Mouse (Mus musculus): ENCODE data around the gene Tbc1d17. TPM values are rescaled to one million over a fixed set of nuclear protein-coding genes. Genes with fewer than 3 reads are reported as not detected.

Gene Tbc1d17
- total RNA-seq, 2 experiments from 2014 or later, result 64.4 to 67.5 TPM

DNA sequence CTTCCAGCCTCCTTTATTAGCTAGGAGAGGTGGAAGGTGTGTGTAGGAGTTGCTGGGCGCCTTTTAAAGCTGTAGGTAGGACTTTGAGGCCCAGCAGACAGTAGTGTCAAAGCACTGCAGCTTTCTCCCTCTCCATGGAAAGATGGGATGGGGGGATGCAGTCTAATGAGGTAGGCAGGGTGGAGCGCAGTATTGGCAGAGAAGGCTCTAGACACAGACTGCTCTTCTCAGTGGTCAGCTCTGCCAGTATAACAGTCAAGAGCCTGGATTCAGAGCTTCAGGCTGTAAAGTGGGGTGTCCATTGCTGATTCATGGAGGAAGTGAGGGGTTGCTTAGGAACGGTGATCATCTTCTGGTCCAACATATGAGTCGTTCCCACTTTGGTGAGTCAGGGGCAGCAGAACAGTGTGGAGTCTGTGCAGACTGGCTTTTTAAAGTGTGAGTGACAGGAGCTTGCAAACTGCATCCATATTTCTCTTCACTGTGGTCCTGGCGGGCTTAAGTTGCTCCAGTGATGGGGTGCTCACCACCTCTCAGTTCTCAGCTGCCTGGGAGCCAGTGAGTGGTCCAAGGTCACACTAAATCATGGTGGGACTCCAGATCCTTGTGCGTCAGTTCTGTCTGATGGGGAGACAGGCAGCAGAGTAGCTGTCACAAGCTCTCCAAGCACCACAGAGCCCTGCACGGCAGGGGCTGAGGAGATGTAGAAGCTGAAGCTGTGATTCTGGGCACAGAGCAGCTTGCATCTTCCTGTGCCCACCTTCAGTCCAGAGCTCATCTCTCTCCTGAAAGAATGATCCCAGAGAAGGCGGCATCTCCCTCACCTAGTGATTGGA lies 2.1 kb upstream of the Tbc1d17 start:
- no peak for TF ChIP-seq CTCF (IDR thresholded peaks at IDR 0.05)
- peak overlapping the region; percentile 99 for H3K27ac ChIP-seq
- H3K4me3 ChIP-seq, result peak overlapping the region; percentile 68
- intact Hi-C loops (cut with DNase I), result loop anchor here (10.0 kb wide), 1 partner anchor 274 kb away; the partner anchor contains the start of genes Rpl13a and Rps11
- no peak for DNase-seq (ENCODE audit: extremely low spot score in 1 of 2, low spot score in 2 of 2)

DNA sequence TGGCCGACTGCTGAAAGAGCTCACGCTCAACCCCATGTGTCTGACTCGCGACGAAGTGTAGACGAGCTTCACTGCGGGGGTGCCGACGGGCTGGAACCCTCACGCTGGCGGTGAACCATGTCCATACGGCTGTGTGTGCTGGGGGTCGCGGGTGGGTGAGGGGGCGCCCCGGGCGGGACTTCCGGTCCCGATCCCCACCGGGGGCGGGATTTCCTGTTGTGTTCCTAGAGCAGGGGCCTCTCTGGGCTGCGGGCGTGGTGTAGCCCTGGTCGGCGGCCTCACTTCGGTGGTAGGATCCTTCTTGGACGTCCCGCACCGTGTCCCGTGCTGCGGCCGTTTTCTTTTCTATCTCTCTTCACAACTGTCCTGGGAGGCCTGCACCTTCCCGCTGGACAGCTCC lies 1.3 kb upstream of the Tbc1d17 start:
- no peak; the same call in 1 of the 2 replicates for TF ChIP-seq CTCF (IDR thresholded peaks at IDR 0.05)
- DNase-seq (ENCODE audit: extremely low spot score in 1 of 2, low spot score in 2 of 2), result peak; percentile 74 to 78
- intact Hi-C loops (cut with DNase I), result loop anchor here (10.0 kb wide), 1 partner anchor 275 kb away; the partner anchor contains the start of genes Rpl13a and Rps11
- peak overlapping the region; percentile 99 for H3K27ac ChIP-seq
- peak overlapping the region; percentile 68 for H3K4me3 ChIP-seq

DNA sequence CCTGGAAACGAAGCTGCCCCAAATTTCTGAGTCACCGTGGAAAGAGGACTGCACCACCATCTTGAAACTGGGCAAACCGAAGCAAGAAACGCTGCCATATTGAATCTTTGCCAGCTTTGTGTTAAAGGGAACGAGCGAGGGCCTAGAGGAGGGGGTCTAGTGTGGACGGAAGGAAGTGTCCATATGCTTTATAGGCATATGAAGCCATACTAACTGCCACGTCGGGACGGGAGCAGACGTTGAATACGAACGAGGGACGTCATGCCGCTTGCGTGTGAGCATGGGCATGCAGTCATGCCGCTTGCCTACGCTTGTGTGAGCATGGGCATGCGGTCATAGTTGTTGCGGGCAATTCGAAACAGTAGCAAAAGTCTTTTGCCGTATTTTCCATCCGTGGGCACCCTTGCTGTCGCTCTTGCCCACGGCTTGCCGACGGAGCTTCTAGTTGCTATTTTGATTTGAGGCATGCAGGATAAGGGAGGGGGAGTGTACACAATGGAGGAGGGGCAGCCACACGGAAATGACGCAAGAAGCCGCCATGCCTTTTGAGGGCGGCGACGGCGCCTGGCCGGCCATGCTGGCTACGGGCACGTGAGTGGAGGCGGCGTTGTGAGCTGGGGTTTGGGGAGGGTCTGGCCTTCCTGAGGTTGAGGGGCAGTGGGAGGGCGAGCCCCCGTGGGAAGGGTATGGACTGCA lies 685 bp upstream of the Tbc1d17 start:
- TF ChIP-seq CTCF (IDR thresholded peaks at IDR 0.05), result no peak
- H3K27ac ChIP-seq, result peak overlapping the region; percentile 99
- DNase-seq (ENCODE audit: extremely low spot score in 1 of 2, low spot score in 2 of 2), result peak; percentile 87 to 89
- peak overlapping the region; percentile 68 for H3K4me3 ChIP-seq
- intact Hi-C loops (cut with DNase I), result loop anchor here (1.0 to 10.0 kb wide), 3 partner anchors 31 to 275 kb away; partner anchors contain the start of genes Med25, Rpl13a and Rps11

DNA sequence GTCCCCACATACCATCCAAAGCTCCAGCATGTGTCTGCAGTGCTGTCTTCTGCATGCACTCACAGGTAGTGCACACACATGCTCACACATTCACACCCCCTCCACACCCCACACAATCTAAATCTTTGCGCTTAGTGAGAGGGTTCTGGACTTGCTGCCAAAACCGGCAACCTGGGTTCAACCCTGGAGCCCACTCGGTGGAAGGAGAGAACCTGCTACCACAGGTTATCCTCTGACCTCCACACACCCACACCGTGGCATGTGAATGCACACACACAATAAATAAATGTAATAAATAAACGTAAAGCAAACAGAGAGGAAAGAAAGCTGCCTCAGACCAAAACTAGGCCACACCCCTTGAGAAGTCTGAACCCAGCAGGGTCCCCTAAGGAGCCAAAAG lies 1.1 kb downstream of the Tbc1d17 start:
- Histone ChIP-seq H3K27ac (no peak overlapping the region; the same call in 1 of the 2 replicates), H3K4me3 (peak overlapping the region; percentile 68)
- no peak for TF ChIP-seq CTCF (IDR thresholded peaks at IDR 0.05)
- intact Hi-C loops (cut with DNase I), result loop anchor here (2.0 kb wide), 1 partner anchor 29 kb away; no protein-coding TSS in a partner anchor
- DNase-seq (ENCODE audit: extremely low spot score in 1 of 2, low spot score in 2 of 2), result no peak

DNA sequence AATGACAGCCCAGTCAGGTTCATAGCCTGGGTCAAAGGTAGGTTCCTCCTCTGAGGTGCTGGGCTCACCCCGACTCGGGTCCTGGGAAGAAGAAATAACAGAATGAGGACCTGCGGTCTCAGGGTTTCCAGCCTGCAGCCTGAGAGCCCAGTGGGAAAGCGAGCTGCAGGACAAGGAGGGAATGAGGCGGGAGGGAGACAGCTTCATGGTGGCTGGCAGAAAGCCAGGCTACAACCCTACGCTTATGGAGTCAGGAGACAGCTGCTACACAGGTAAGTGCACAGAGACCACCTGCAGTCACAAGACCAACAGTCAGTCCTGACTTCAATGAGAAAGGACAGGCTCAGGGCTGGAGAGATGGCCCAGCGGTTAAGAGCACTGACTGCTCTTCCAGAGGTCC lies 2.1 kb downstream of the Tbc1d17 start:
- intact Hi-C loops (cut with DNase I), result no loop called here
- Histone ChIP-seq H3K4me3 (no peak overlapping the region), H3K27ac (no peak overlapping the region)
- no peak for DNase-seq (ENCODE audit: extremely low spot score in 1 of 2, low spot score in 2 of 2)
- no peak for TF ChIP-seq CTCF (IDR thresholded peaks at IDR 0.05)

DNA sequence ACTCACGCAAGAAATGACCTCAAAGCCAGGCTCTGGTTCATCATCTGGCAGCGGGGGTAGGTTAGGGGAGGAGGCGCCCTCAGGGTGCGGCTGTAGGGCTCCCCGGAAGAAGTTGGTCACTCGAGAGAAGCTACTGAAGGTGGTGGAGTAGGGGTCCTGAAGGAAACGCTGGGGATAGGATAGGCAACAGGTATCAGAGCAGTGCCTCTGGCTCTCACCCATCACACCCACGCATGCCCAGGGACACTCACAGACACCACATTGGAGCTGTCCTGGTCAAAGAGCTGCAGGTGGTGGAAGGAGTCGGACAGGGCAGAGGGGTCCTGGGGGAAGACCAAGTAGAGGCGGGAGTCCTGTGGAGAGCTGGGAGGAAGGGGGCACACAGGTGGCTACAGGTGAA lies 3.9 kb downstream of the Tbc1d17 start:
- intact Hi-C loops (cut with DNase I), result no loop called here
- no peak overlapping the region for H3K4me3 ChIP-seq
- no peak overlapping the region for H3K27ac ChIP-seq
- TF ChIP-seq CTCF (IDR thresholded peaks at IDR 0.05), result no peak
- DNase-seq (ENCODE audit: extremely low spot score in 1 of 2, low spot score in 2 of 2), result no peak

DNA sequence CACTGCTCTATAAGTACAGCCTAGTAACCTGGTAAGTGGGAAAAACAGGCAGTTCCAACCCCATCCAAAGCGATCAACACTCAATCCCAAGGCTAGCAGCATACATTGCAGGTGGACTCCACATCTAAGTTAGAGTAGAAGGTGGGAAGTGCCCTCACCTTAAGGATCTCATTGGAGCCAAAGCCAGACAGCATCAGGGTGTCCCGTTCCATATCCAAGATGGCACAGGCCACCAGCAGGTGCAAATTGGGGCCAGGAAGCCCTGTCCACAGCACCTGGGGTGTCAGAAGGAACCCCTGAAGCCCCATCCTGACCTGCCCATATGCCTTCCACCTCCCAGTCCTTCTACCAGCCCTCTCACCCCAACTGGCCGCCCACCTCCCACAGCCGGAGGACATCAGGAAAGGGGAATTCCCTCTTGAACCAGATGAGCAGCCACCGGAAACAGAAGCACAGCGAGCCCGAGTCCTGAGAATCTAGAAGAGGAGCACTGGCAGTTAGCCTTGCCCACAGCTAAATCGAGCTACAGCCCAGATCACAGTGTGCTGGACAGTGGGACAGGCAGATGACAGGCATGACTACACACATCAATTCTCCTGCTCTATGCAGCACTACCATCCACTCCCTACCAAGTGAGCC lies 6.9 kb downstream of the Tbc1d17 start:
- no peak for DNase-seq (ENCODE audit: extremely low spot score in 1 of 2, low spot score in 2 of 2)
- TF ChIP-seq CTCF (IDR thresholded peaks at IDR 0.05), result no peak
- intact Hi-C loops (cut with DNase I), result no loop called here
- H3K27ac ChIP-seq, result no peak overlapping the region
- no peak overlapping the region for H3K4me3 ChIP-seq

DNA sequence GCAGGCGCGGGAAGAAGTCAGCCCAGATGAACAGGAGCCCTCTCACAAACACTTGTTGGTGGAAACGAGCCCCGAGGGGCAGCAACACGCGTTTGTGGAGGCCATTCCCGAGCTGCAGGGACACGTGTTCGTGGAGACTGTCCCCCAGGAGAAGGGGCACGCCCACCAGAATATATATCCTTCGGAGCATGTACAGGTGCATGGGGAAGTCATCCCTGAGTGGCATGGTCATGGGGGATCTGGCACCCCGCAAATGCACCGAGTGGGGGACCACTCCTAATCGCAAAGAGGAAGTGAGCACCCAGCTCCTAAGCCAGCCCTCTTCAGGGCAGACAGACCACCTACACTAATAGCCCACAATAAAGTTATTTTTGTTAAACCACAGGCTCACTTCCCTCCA lies 8.5 kb downstream of the Tbc1d17 start:
- no peak for TF ChIP-seq CTCF (IDR thresholded peaks at IDR 0.05)
- H3K4me3 ChIP-seq, result no peak overlapping the region
- H3K27ac ChIP-seq, result no peak overlapping the region
- DNase-seq (ENCODE audit: extremely low spot score in 1 of 2, low spot score in 2 of 2), result no peak
- intact Hi-C loops (cut with DNase I), result no loop called here

DNA sequence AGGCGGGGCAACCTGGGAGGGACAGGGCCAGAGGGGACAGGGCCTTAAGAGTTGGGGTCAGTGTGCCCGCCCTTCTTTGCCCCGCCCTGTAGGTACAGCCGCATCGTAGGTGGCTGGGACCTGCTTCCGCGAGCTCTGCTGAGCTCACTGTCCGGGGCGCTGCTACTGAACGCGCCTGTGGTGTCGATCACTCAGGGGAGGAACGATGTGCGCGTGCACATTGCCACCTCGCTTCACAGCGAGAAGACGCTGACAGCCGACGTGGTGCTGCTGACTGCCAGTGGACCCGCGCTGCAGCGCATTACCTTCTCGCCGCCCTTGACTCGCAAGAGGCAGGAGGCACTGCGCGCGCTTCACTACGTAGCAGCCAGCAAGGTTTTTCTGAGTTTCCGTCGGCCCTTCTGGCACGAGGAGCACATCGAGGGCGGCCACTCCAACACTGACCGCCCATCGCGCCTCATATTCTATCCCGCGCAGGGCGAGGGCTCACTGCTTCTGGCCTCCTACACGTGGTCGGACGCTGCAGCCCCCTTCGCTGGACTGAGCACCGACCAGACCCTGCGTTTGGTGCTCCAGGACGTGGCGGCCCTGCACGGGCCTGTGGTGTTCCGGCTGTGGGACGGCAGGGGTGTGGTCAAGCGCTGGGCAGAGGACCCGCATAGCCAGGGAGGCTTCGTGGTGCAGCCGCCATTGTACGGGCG lies 9.2 kb downstream of the Tbc1d17 start:
- DNase-seq (ENCODE audit: extremely low spot score in 1 of 2, low spot score in 2 of 2), result peak in 1 of 2 experiments; percentile 58
- intact Hi-C loops (cut with DNase I), result no loop called here
- TF ChIP-seq CTCF (IDR thresholded peaks at IDR 0.05), result no peak
- Histone ChIP-seq H3K27ac (no peak overlapping the region), H3K4me3 (peak overlapping the region; percentile 32)

DNA sequence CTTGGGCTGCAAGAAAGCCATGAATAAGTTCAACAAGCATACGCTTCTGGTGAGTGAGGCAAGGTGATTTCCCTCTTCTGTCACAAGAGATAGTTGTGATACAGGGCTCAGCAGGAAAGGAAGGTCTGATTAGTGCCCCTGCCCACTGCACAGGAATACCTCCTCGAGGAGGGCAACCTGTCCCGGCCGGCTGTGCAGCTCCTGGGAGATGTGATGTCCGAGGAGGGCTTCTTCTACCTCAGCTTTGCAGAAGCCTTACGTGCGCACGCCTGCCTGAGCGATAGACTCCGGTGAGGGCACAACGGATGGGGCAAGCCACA lies 9.7 kb downstream of the Tbc1d17 start:
- intact Hi-C loops (cut with DNase I), result no loop called here
- Histone ChIP-seq H3K27ac (no peak overlapping the region), H3K4me3 (peak overlapping the region; percentile 32)
- TF ChIP-seq CTCF (IDR thresholded peaks at IDR 0.05), result no peak
- DNase-seq (ENCODE audit: extremely low spot score in 1 of 2, low spot score in 2 of 2), result no peak

DNA sequence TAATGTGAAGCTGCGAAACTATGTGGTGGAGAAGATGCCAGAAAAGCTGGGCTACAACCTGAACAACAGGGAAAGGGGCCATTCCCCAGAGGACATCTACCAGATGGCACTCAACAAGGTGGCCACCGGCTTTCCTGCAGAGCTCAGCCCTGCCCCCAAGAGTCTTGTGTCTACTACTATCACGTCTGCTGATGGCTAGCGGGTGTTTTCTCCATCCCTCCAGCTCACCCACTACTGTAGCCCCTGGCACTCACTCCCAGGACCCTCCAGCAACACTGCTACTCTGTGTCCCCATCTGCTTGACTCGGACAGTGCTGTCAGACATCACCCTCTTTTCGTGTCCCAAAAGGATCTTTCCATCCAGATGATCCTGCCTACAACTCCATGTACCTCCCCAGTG lies 10.8 kb downstream of the Tbc1d17 start:
- DNase-seq (ENCODE audit: extremely low spot score in 1 of 2, low spot score in 2 of 2), result no peak
- intact Hi-C loops (cut with DNase I), result no loop called here
- no peak for TF ChIP-seq CTCF (IDR thresholded peaks at IDR 0.05)

More for the DNA sequence above, 10.8 kb downstream of the Tbc1d17 start:
- Histone ChIP-seq H3K4me3 (no peak overlapping the region), H3K27ac (no peak overlapping the region)

Measured in left cerebral cortex, adult 2 months (tissue).